Mouse (Mus musculus) MEL (cell line): Measurements from ENCODE around the gene Cldn10. TPM values are rescaled to one million over a fixed set of nuclear protein-coding genes. Genes with fewer than 3 reads are reported as not detected.

Experiments
- DNase-seq: peaks from one replicate; pipeline ENCODE4 v3.0.0; 2011; ENCODE audit warnings: low read depth, low spot score
- H3K27ac ChIP-seq: 2 replicates; pipeline ENCODE4 v1.5.1; 2012; ENCODE audit warnings: low read depth, mild to moderate bottlenecking, control low read depth, low read length, moderate library complexity; ENCODE audit not compliant: control insufficient read depth
- H3K27me3 ChIP-seq, 2 experiments: fragments of 150-350 bp in 1 of 2; sonication (generic) in 1 of 2; 2 replicates each; pipeline ENCODE4 v1.6.1; 2012; ENCODE audit warnings: low read length in 2 of 2, mild to moderate bottlenecking in 2 of 2, improper control_type of control experiment in 1 of 2, moderate library complexity in 1 of 2; ENCODE audit not compliant: insufficient read depth in 2 of 2, control insufficient read depth in 1 of 2
- H3K36me3 ChIP-seq, 2 experiments: 2 replicates each; pipeline ENCODE4 v1.6.1; 2012 to 2014; ENCODE audit warnings: low read length in 2 of 2, improper control_type of control experiment in 1 of 2, inconsistent platforms in 1 of 2, mild to moderate bottlenecking in 1 of 2; ENCODE audit not compliant: insufficient read depth in 2 of 2, control insufficient read depth in 1 of 2
- H3K4me1 ChIP-seq, 2 experiments: fragments of 150-350 bp in 1 of 2; sonication (generic) in 1 of 2; 2 replicates each; pipeline ENCODE4 v1.6.1; 2012; ENCODE audit warnings: low read length in 2 of 2, improper control_type of control experiment in 1 of 2, mild to moderate bottlenecking in 1 of 2; ENCODE audit not compliant: insufficient read depth in 2 of 2, control insufficient read depth in 1 of 2
- H3K4me3 ChIP-seq, 2 experiments: fragments of 150-350 bp in 1 of 2; sonication (generic) in 1 of 2; 2 replicates each; pipeline ENCODE4 v1.5.1; 2012; ENCODE audit warnings: low read depth in 2 of 2, low read length in 2 of 2, mild to moderate bottlenecking in 2 of 2, moderate library complexity in 2 of 2, control low read depth in 1 of 2, improper control_type of control experiment in 1 of 2; ENCODE audit not compliant: control insufficient read depth in 1 of 2, insufficient read depth in 1 of 2
- H3K79me2 ChIP-seq: 2 replicates; pipeline ENCODE4 v1.6.1; 2012; ENCODE audit warnings: mild to moderate bottlenecking, low read length, moderate library complexity; ENCODE audit not compliant: control insufficient read depth, poor library complexity, insufficient read depth
- H3K9ac ChIP-seq: 2 replicates; pipeline ENCODE4 v1.6.1; 2012; ENCODE audit warnings: low read depth, mild to moderate bottlenecking, control low read depth, low read length, moderate library complexity; ENCODE audit not compliant: control insufficient read depth, poor library complexity, severe bottlenecking
- H3K9me3 ChIP-seq: fragments of 150-350 bp; sonication (generic); replicated peaks from 2 replicates; pipeline ENCODE4 v1.6.1; 2012; ENCODE audit warnings: mild to moderate bottlenecking, low read length, improper control_type of control experiment, moderate library complexity; ENCODE audit not compliant: insufficient read depth
- CHD1 ChIP-seq: IDR thresholded peaks from 2 replicates; pipeline ENCODE4 v1.6.1; 2012; ENCODE audit warnings: low read depth, mild to moderate bottlenecking, inconsistent platforms, low read length, improper control_type of control experiment
- CHD2 ChIP-seq: IDR thresholded peaks from 2 replicates; pipeline ENCODE4 v1.6.1; 2011; ENCODE audit warnings: low read length, improper control_type of control experiment
- CTCF ChIP-seq, 3 experiments: IDR thresholded peaks in 2 of 3; conservative IDR thresholded peaks in 1 of 3; 2 replicates each; pipeline ENCODE4 v1.5.1; 2011 to 2012; ENCODE audit warnings: low read length in 3 of 3, low read depth in 2 of 3, mild to moderate bottlenecking in 2 of 3, improper control_type of control experiment in 1 of 3, inconsistent platforms in 1 of 3, mixed read lengths in 1 of 3, moderate library complexity in 1 of 3; ENCODE audit not compliant: control insufficient read depth in 1 of 3, insufficient read depth in 1 of 3, poor library complexity in 1 of 3, severe bottlenecking in 1 of 3
- ELF1 ChIP-seq: IDR thresholded peaks from 2 replicates; pipeline ENCODE4 v1.6.1; 2014; ENCODE audit warnings: low read depth, mild to moderate bottlenecking, inconsistent platforms, low read length, improper control_type of control experiment, moderate library complexity
- EP300 ChIP-seq, 2 experiments: IDR thresholded peaks; 2 replicates each; pipeline ENCODE4 v1.6.1; 2011; ENCODE audit warnings: improper control_type of control experiment in 2 of 2, low read length in 2 of 2, low read depth in 1 of 2, mild to moderate bottlenecking in 1 of 2
- ETS1 ChIP-seq: IDR thresholded peaks from 2 replicates; pipeline ENCODE4 v1.6.1; 2012; ENCODE audit warnings: low read depth, mild to moderate bottlenecking, inconsistent platforms, low read length, improper control_type of control experiment, moderate library complexity
- GABPA ChIP-seq: IDR thresholded peaks from 2 replicates; pipeline ENCODE4 v1.6.1; 2012; ENCODE audit warnings: low read depth, mild to moderate bottlenecking, inconsistent platforms, low read length, improper control_type of control experiment, moderate library complexity
- GATA1 ChIP-seq: IDR thresholded peaks from 2 replicates; pipeline ENCODE4 v1.6.1; 2011; ENCODE audit warnings: low read depth, low read length, improper control_type of control experiment
- MAX ChIP-seq: IDR thresholded peaks from 2 replicates; pipeline ENCODE4 v1.6.1; 2011; ENCODE audit warnings: low read length, improper control_type of control experiment
- MEF2A ChIP-seq: IDR thresholded peaks from 2 replicates; pipeline ENCODE4 v1.6.1; 2014; ENCODE audit warnings: low read depth, mild to moderate bottlenecking, inconsistent platforms, low read length, improper control_type of control experiment; ENCODE audit not compliant: poor library complexity, insufficient replicate concordance, severe bottlenecking; ENCODE audit errors: extremely low read depth
- MXI1 ChIP-seq: IDR thresholded peaks from 2 replicates; pipeline ENCODE4 v1.6.1; 2011; ENCODE audit warnings: mild to moderate bottlenecking, low read depth, low read length, improper control_type of control experiment
- MYC ChIP-seq: IDR thresholded peaks from 2 replicates; pipeline ENCODE4 v1.6.1; 2011; ENCODE audit warnings: low read depth, mild to moderate bottlenecking, low read length, improper control_type of control experiment, moderate library complexity
- NELFE ChIP-seq: IDR thresholded peaks from 2 replicates; pipeline ENCODE4 v1.6.1; 2011; ENCODE audit warnings: low read depth, low read length, improper control_type of control experiment
- NRF1 ChIP-seq: IDR thresholded peaks from 2 replicates; pipeline ENCODE4 v1.6.1; 2014; ENCODE audit warnings: low read depth, mild to moderate bottlenecking, inconsistent platforms, low read length, improper control_type of control experiment, moderate library complexity; ENCODE audit not compliant: poor library complexity, insufficient read depth, severe bottlenecking
- POLR2AphosphoS2 ChIP-seq: IDR thresholded peaks from 2 replicates; pipeline ENCODE4 v1.6.1; 2011; ENCODE audit warnings: low read length, improper control_type of control experiment
- RAD21 ChIP-seq: IDR thresholded peaks from 2 replicates; pipeline ENCODE4 v1.6.1; 2011; ENCODE audit warnings: mild to moderate bottlenecking, low read depth, low read length, improper control_type of control experiment
- SIN3A ChIP-seq: IDR thresholded peaks from 2 replicates; pipeline ENCODE4 v1.6.1; 2012; ENCODE audit warnings: low read length, improper control_type of control experiment, inconsistent platforms
- SMC3 ChIP-seq: IDR thresholded peaks from 2 replicates; pipeline ENCODE4 v1.6.1; 2011; ENCODE audit warnings: low read depth, low read length, improper control_type of control experiment
- TBP ChIP-seq: IDR thresholded peaks from 2 replicates; pipeline ENCODE4 v1.8.0; 2011; ENCODE audit warnings: low read depth, low read length, improper control_type of control experiment
- UBTF ChIP-seq: IDR thresholded peaks from 2 replicates; pipeline ENCODE4 v1.6.1; 2012; ENCODE audit warnings: low read depth, mild to moderate bottlenecking, inconsistent platforms, low read length, improper control_type of control experiment, moderate library complexity, borderline replicate concordance; ENCODE audit not compliant: insufficient read depth
- USF1 ChIP-seq: IDR thresholded peaks from 2 replicates; pipeline ENCODE4 v1.6.1; 2014; ENCODE audit warnings: low read depth, mild to moderate bottlenecking, inconsistent platforms, low read length, improper control_type of control experiment, moderate library complexity
- ZC3H11A ChIP-seq: IDR thresholded peaks from 2 replicates; pipeline ENCODE4 v1.6.1; 2012; ENCODE audit warnings: low read depth, mild to moderate bottlenecking, inconsistent platforms, low read length, improper control_type of control experiment
- ZNF384 ChIP-seq: IDR thresholded peaks from 2 replicates; pipeline ENCODE4 v1.6.1; 2012; ENCODE audit warnings: low read depth, mild to moderate bottlenecking, inconsistent platforms, low read length, improper control_type of control experiment
- polyA plus RNA-seq, 2 experiments: library from polyadenylated mRNA; stranded (reverse) in 1 of 2; unstranded in 1 of 2; fragments of >175 nt in 1 of 2; fragments of >200 nt in 1 of 2; gene quantifications; 2 replicates each; pipeline versions ENCODE4 v1.2.1 to v1.2.4; 2012; ENCODE audit warnings: low replicate concordance in 2 of 2, low read depth in 1 of 2; ENCODE audit not compliant: insufficient read length in 2 of 2, insufficient read depth in 1 of 2, missing spikeins in 1 of 2
- total RNA-seq: library from RNA; depleted of rRNA; stranded (reverse); fragments of 300-350 nt; gene quantifications from 2 replicates; pipeline ENCODE4 v1.2.3, GENCODE M21; 2012

Cldn10 gene
- total and polyA plus RNA-seq, 3 experiments, result 0.17 TPM; not detected in 2

DNA sequence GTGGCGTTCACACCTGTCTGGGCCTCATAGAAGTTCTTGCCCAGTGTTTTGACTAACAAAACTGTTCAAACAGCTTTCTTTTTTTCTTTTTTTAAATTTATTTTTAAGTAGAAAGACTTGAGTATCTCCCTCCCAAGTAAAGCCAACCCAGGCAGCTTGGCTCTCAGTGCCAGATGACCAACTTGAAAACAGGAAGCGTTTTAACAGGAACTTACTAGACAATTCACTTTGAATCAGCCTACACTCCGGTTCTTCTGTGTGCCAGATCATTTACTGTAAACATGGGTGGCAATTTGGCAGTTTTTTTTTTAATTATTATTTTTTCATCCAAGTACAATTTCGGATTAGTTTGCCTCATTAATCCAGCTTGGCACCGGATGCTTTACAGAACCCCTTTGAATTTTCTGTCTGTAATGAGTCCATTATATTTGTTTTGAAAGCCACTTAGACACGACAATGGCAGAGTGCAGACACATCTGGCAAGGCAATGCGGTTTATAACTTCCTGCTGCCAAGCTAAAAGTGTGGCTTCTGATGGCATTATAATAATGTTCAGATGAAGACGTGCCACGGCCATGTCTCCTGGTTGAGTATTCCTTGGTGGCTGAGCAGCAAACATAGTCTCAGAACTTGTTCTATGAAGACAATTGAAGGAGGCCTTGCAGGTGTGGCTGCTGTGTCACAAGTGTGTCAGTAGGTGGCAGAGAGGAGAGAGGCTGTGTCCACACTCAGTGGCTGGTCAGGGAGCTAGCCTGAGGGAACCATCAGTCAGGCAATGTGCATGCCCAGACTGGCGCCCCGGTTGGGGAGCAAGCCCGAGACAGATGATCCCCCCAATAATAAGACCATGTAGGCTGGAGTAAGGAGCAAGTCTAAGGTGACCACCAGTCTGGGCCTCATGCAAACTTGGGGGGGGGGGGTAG is 12.9 kb upstream of the Cldn10 start:
- no peak overlapping the region for H3K4me3 ChIP-seq
- no peak overlapping the region for H3K27ac ChIP-seq
- H3K9me3 ChIP-seq, result no peaks in the 10 kb centered on the region
- no peak for TF ChIP-seq USF1
- no peak for TF ChIP-seq ELF1
- no peak for TF ChIP-seq MAX
- no peak for TF ChIP-seq NRF1
- no peak for TF ChIP-seq SIN3A
- TF ChIP-seq TBP, result no peak
- peak; percentile 45 for TF ChIP-seq SMC3
- no peak for TF ChIP-seq GATA1
- no peak for TF ChIP-seq NELFE
- no peak for TF ChIP-seq GABPA
- TF ChIP-seq CTCF (IDR thresholded peaks at IDR 0.05 in 2 of 3, conservative IDR thresholded peaks at IDR 0.05 in 1 of 3; ENCODE audit: control insufficient read depth in 1 of 3, insufficient read depth in 1 of 3, low read depth in 2 of 3, low read length in 3 of 3, poor library complexity in 1 of 3, severe bottlenecking in 1 of 3), result peak in 2 of 3 experiments; percentile 27 to 32; a peak in 3 of 6 replicates
- TF ChIP-seq ZNF384, result no peak
- no peak for TF ChIP-seq MXI1
- TF ChIP-seq ZC3H11A, result no peak
- TF ChIP-seq EP300 (IDR thresholded peaks at IDR 0.05; ENCODE audit: low read depth in 1 of 2, low read length in 2 of 2), result no peak
- no peaks in the 10 kb centered on the region for H3K27me3 ChIP-seq
- H3K36me3 ChIP-seq, result no peaks in the 10 kb centered on the region
- no peaks in the 10 kb centered on the region for H3K79me2 ChIP-seq
- DNase-seq, result no peak
- no peaks in the 10 kb centered on the region for H3K4me1 ChIP-seq
- no peak overlapping the region for H3K9ac ChIP-seq

DNA sequence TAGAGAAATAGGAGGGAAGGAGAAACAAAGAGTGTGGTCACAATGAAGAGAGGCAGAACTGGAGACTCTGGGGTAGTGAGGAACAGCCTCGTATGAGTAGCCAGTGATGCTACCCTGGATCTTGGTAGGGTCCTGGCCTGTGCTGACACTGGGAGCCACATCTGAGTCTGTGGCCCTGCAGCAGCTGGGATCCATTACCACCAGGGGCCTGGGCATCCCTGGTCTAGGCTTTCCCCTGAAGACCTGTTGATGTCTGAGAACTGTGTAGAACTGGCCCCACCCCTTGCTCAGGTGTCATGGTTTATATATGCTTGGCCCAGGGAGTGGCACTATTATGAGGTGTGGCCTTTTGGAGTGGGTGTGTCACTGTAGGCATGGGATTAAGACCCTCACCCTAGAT is 12.2 kb upstream of the Cldn10 start:
- Histone ChIP-seq H3K4me3 (no peak overlapping the region), H3K9ac (no peak overlapping the region), H3K36me3 (no peaks in the 10 kb centered on the region), H3K27me3 (no peaks in the 10 kb centered on the region), H3K4me1 (no peaks in the 10 kb centered on the region), H3K9me3 (no peaks in the 10 kb centered on the region), H3K27ac (no peak overlapping the region), H3K79me2 (no peaks in the 10 kb centered on the region)
- no peak for DNase-seq
- TF ChIP-seq CHD2, result no peak
- TF ChIP-seq ETS1, result no peak
- TF ChIP-seq UBTF, result no peak
- no peak for TF ChIP-seq RAD21
- TF ChIP-seq ZC3H11A, result no peak
- TF ChIP-seq MYC, result no peak
- no peak for TF ChIP-seq EP300 (IDR thresholded peaks at IDR 0.05; ENCODE audit: low read depth in 1 of 2, low read length in 2 of 2)
- no peak for TF ChIP-seq POLR2AphosphoS2
- TF ChIP-seq GABPA, result no peak
- no peak for TF ChIP-seq CHD1
- no peak for TF ChIP-seq MEF2A
